Mouse (Mus musculus): ENCODE results near the gene Ermp1. TPM values are rescaled to one million over a fixed set of nuclear protein-coding genes. Genes with fewer than 3 reads are reported as not detected.

Ermp1 gene
- total and polyA plus RNA-seq, 3 experiments, result 68.4 to 167 (median 82.0) TPM

- no peak for DNase-seq (ENCODE audit: low read depth, low spot score)
- no peaks in the 10 kb centered on the region for H3K9me3 ChIP-seq (replicated peaks; ENCODE audit: insufficient read depth, low read length)
- peak overlapping the region; percentile 7; the same call in 1 of the 2 replicates for H3K27ac ChIP-seq (ENCODE audit: control insufficient read depth, low read depth, low read length)
- peak overlapping the region; percentile 52 for H3K9ac ChIP-seq (ENCODE audit: control insufficient read depth, low read depth, low read length, poor library complexity, severe bottlenecking)
- H3K4me3 ChIP-seq (ENCODE audit: control insufficient read depth in 1 of 2, insufficient read depth in 1 of 2, low read depth in 2 of 2, low read length in 2 of 2), result peak overlapping the region; percentile 27 to 69
- peaks cover 20% of the 10 kb centered on the region for H3K79me2 ChIP-seq (ENCODE audit: control insufficient read depth, insufficient read depth, low read length, poor library complexity)
- peaks cover 15 to 23% of the 10 kb centered on the region in 2 experiments for H3K4me1 ChIP-seq (ENCODE audit: control insufficient read depth in 1 of 2, insufficient read depth in 2 of 2, low read length in 2 of 2)
- no peaks in the 10 kb centered on the region for H3K27me3 ChIP-seq (ENCODE audit: control insufficient read depth in 1 of 2, insufficient read depth in 2 of 2, low read length in 2 of 2)
- peaks cover 23 to 33% of the 10 kb centered on the region in 2 experiments for H3K36me3 ChIP-seq (ENCODE audit: control insufficient read depth in 1 of 2, insufficient read depth in 2 of 2, low read length in 2 of 2)
- no peak for TF ChIP-seq ELF1 (IDR thresholded peaks at IDR 0.05; ENCODE audit: low read depth, low read length)
- 0 out of 2 replicates have a peak, but pooled peaks have one; percentile 18 for TF ChIP-seq ZKSCAN1 (IDR thresholded peaks at IDR 0.05; ENCODE audit: low read depth, low read length)
- TF ChIP-seq JUND (IDR thresholded peaks at IDR 0.05; ENCODE audit: low read depth, low read length), result 0 out of 2 replicates have a peak, but pooled peaks have one; percentile 71
- TF ChIP-seq MYC (IDR thresholded peaks at IDR 0.05; ENCODE audit: low read depth, low read length), result peak; percentile 14; the same call in 1 of the 2 replicates
- TF ChIP-seq SIN3A (IDR thresholded peaks at IDR 0.05; ENCODE audit: low read length), result no peak; the same call in 1 of the 2 replicates
- no peak for TF ChIP-seq BHLHE40 (IDR thresholded peaks at IDR 0.05; ENCODE audit: borderline replicate concordance, low read depth, low read length)
- no peak for TF ChIP-seq MYB (IDR thresholded peaks at IDR 0.05; ENCODE audit: low read depth, low read length)
- TF ChIP-seq ETS1 (IDR thresholded peaks at IDR 0.05; ENCODE audit: low read depth, low read length), result no peak
- TF ChIP-seq POLR2AphosphoS2 (IDR thresholded peaks at IDR 0.05; ENCODE audit: low read length), result no peak
- TF ChIP-seq TAL1 (IDR thresholded peaks at IDR 0.05; ENCODE audit: low read length), result no peak
- TF ChIP-seq GABPA (IDR thresholded peaks at IDR 0.05; ENCODE audit: low read depth, low read length), result peak; percentile 12; the same call in 1 of the 2 replicates
- TF ChIP-seq POLR2AphosphoS5 (IDR thresholded peaks at IDR 0.05; ENCODE audit: borderline replicate concordance, low read depth, low read length), result no peak
- no peak for TF ChIP-seq TCF12 (IDR thresholded peaks at IDR 0.05; ENCODE audit: low read depth, low read length)
- TF ChIP-seq MAZ (IDR thresholded peaks at IDR 0.05; ENCODE audit: low read depth, low read length), result no peak
- TF ChIP-seq TBP (IDR thresholded peaks at IDR 0.05; ENCODE audit: low read depth, low read length), result no peak
- no peak for TF ChIP-seq ZMIZ1 (IDR thresholded peaks at IDR 0.05; ENCODE audit: low read depth, low read length)
- TF ChIP-seq EP300 (IDR thresholded peaks at IDR 0.05; ENCODE audit: low read depth in 1 of 2, low read length in 2 of 2), result peak in 1 of 2 experiments; percentile 64; a peak in 2 of 4 replicates
- TF ChIP-seq POLR2A (IDR thresholded peaks at IDR 0.05; ENCODE audit: control insufficient read depth in 1 of 2, insufficient read depth in 1 of 2, low read depth in 1 of 2, low read length in 2 of 2, poor library complexity in 1 of 2), result no peak
- TF ChIP-seq USF1 (IDR thresholded peaks at IDR 0.05; ENCODE audit: low read depth, low read length), result no peak
- peak; percentile 74 for TF ChIP-seq ZNF384 (IDR thresholded peaks at IDR 0.05; ENCODE audit: low read depth, low read length)
- no peak for TF ChIP-seq CHD1 (IDR thresholded peaks at IDR 0.05; ENCODE audit: low read depth, low read length)
- no peak for TF ChIP-seq HCFC1 (IDR thresholded peaks at IDR 0.05; ENCODE audit: low read depth, low read length)
Observed at GRCm38 (mm10) chr19:29648550-29648914, 317 bp upstream of the Ermp1 start.

Data from MEL (cell line).